In genomic region chr2:174074621-174075020, GRCm38 (mm10) we compare ENCODE assay signal across 8 mouse cellular contexts. TPM values are rescaled to one million over a fixed set of nuclear protein-coding genes. Genes with fewer than 3 reads are reported as not detected.
DNase-seq lines count a peak whose midpoint lies in the region; ATAC-seq lines count a peak whose summit lies in the region.

No protein-coding gene starts in this region.

- DNase-seq in cerebellum, adult 11 months, result peak; percentile 11
- no peak for DNase-seq in cerebellum, postnatal 4 days (ENCODE audit: low spot score in 2 of 2)
- DNase-seq in lung, postnatal 14 days, result no peak
- peak; percentile 73 for DNase-seq in hindbrain, embryonic 11.5 days (ENCODE audit: low spot score)
- DNase-seq in midbrain, embryonic 11.5 days (ENCODE audit: low spot score, missing footprints), result peak; percentile 92
- no peak for DNase-seq in adipocyte (ENCODE audit: low spot score)
- no peak for DNase-seq in right cerebral cortex, adult 2 months (ENCODE audit: low spot score in 2 of 2)

- peak overlapping the region; percentile 96 for H3K27ac ChIP-seq in lung, embryonic 15.5 days
- peak overlapping the region; percentile 94 for H3K27ac ChIP-seq in hindbrain, embryonic 11.5 days (ENCODE audit: low read depth, low read length)
- peak overlapping the region; percentile 79 for H3K27ac ChIP-seq in midbrain, embryonic 11.5 days (ENCODE audit: low read depth, low read length)

- peak overlapping the region; percentile 84 for H3K4me3 ChIP-seq in lung, embryonic 15.5 days
- H3K4me3 ChIP-seq in hindbrain, embryonic 11.5 days (ENCODE audit: low read depth, low read length), result peak overlapping the region; percentile 34
- H3K4me3 ChIP-seq in midbrain, embryonic 11.5 days (ENCODE audit: low read depth, low read length), result peak overlapping the region; percentile 54

- H3K36me3 ChIP-seq in lung, embryonic 15.5 days, result no peaks in the 10 kb centered on the region
- H3K36me3 ChIP-seq in hindbrain, embryonic 11.5 days (ENCODE audit: control insufficient read depth, insufficient read depth, low read length), result no peaks in the 10 kb centered on the region
- no peaks in the 10 kb centered on the region for H3K36me3 ChIP-seq in midbrain, embryonic 11.5 days (ENCODE audit: control insufficient read depth, insufficient read depth, low read length)

- no peaks in the 10 kb centered on the region for H3K27me3 ChIP-seq in lung, embryonic 15.5 days
- H3K27me3 ChIP-seq in hindbrain, embryonic 11.5 days (ENCODE audit: control insufficient read depth, insufficient read depth, low read length), result no peaks in the 10 kb centered on the region
- H3K27me3 ChIP-seq in midbrain, embryonic 11.5 days (ENCODE audit: control insufficient read depth, insufficient read depth, low read length), result no peaks in the 10 kb centered on the region

- H3K9ac ChIP-seq in lung, embryonic 15.5 days, result peak overlapping the region; percentile 46
- H3K9ac ChIP-seq in hindbrain, embryonic 11.5 days (ENCODE audit: low read depth, low read length), result peak overlapping the region; percentile 54
- peak overlapping the region; percentile 77 for H3K9ac ChIP-seq in midbrain, embryonic 11.5 days (ENCODE audit: low read length)

- peaks cover 24% of the 10 kb centered on the region for H3K4me1 ChIP-seq in lung, embryonic 15.5 days
- peaks cover 6% of the 10 kb centered on the region for H3K4me1 ChIP-seq in hindbrain, embryonic 11.5 days (replicated peaks; ENCODE audit: control insufficient read depth, insufficient read depth, low read length)
- peaks cover 22% of the 10 kb centered on the region for H3K4me1 ChIP-seq in midbrain, embryonic 11.5 days (ENCODE audit: control insufficient read depth, insufficient read depth, low read length)

- WGBS in lung, embryonic 15.5 days, result 0% methylated on average over 8 of the region's 13 CpGs
- WGBS in hindbrain, embryonic 11.5 days, result 0% methylated on average over 10 of the region's 13 CpGs
- WGBS in midbrain, embryonic 11.5 days, result 0% methylated on average over 11 of the region's 13 CpGs

- no peaks in the 10 kb centered on the region for H3K9me3 ChIP-seq in lung, embryonic 15.5 days
- no peaks in the 10 kb centered on the region for H3K9me3 ChIP-seq in hindbrain, embryonic 11.5 days (ENCODE audit: control insufficient read depth, low read length)
- H3K9me3 ChIP-seq in midbrain, embryonic 11.5 days (ENCODE audit: control insufficient read depth, low read length), result no peaks in the 10 kb centered on the region

- H3K4me2 ChIP-seq in lung, embryonic 15.5 days, result peak overlapping the region; percentile 91
- peak overlapping the region; percentile 91 for H3K4me2 ChIP-seq in hindbrain, embryonic 11.5 days (replicated peaks; ENCODE audit: low read depth, low read length)
- H3K4me2 ChIP-seq in midbrain, embryonic 11.5 days, result peak overlapping the region; percentile 75

- no peak for ATAC-seq in lung, embryonic 15.5 days (ENCODE audit: borderline replicate concordance, extremely low read depth, low FRiP score, low TSS enrichment)
- ATAC-seq in hindbrain, embryonic 11.5 days (ENCODE audit: low FRiP score), result peak; percentile 52; the same call in 1 of the 2 replicates
- ATAC-seq in midbrain, embryonic 11.5 days (ENCODE audit: low FRiP score), result peak; percentile 68

RNA-seq across cellular contexts. Expression of gene Stx16, which starts 1.5 kb away (rescaled TPM):
- polyA plus RNA-seq in lung, embryonic 15.5 days (2015; fragmentation: Nextera tagmentation; extraction: Ambion mirVana), result 11.2 and 11.9 TPM in 2 replicates
- polyA plus RNA-seq in hindbrain, embryonic 11.5 days (2014; fragmentation: Nextera tagmentation; extraction: Ambion mirVana), result 8.5 and 9.8 TPM in 2 replicates
- 8.1 and 9.3 TPM in 2 replicates for polyA plus RNA-seq in midbrain, embryonic 11.5 days (2014; fragmentation: Nextera tagmentation; extraction: Ambion mirVana)

RNA-seq across cellular contexts. Expression of gene Npepl1, which starts 35.5 kb away (rescaled TPM):
- polyA plus RNA-seq in lung, embryonic 15.5 days (2015; fragmentation: Nextera tagmentation; extraction: Ambion mirVana), result 66.3 and 66.7 TPM in 2 replicates
- polyA plus RNA-seq in hindbrain, embryonic 11.5 days (2014; fragmentation: Nextera tagmentation; extraction: Ambion mirVana), result 23.0 and 24.6 TPM in 2 replicates
- 30.5 and 34.0 TPM in 2 replicates for polyA plus RNA-seq in midbrain, embryonic 11.5 days (2014; fragmentation: Nextera tagmentation; extraction: Ambion mirVana)

Comparison
In these comparisons a context has a peak if more than half of its experiments do, and no peak if none do; other contexts are left out.
1. DNase-seq: peak in cerebellum, adult 11 months (single experiment), hindbrain, embryonic 11.5 days (single experiment) and midbrain, embryonic 11.5 days (single experiment); none in cerebellum, postnatal 4 days (0 of 2), lung, postnatal 14 days (single experiment), adipocyte (single experiment) and right cerebral cortex, adult 2 months (0 of 2).
2. H3K4me3 ChIP-seq: peak in every context shown above with its lines; median percentile 84 in lung, embryonic 15.5 days; 54 in midbrain, embryonic 11.5 days; 34 in hindbrain, embryonic 11.5 days.
3. Peak in every context shown above with its lines, with median percentiles within 50 percentile points of each other: H3K27ac ChIP-seq, H3K4me2 ChIP-seq and H3K9ac ChIP-seq.